Mouse (Mus musculus) liver, adult 2 months (tissue): ENCODE measurements around the gene Suclg1. TPM values are rescaled to one million over a fixed set of nuclear protein-coding genes. Genes with fewer than 3 reads are reported as not detected.
A peak's percentile ranks its signal among the peaks of the same experiment; 100 is the strongest.

Experiments
- DNase-seq: peaks from one replicate; pipeline ENCODE4 v3.0.0-alpha.2; 2011; ENCODE audit warnings: low read depth, low spot score; ENCODE audit errors: extremely low read depth
- H3K27ac ChIP-seq: fragments of 200-500 bp; replicated peaks from 2 replicates; pipeline ENCODE4 v1.5.1; 2012; ENCODE audit warnings: low read depth, mild to moderate bottlenecking, control low read depth, inconsistent platforms, low read length; ENCODE audit not compliant: insufficient read depth
- H3K27me3 ChIP-seq: fragments of 200-500 bp; 2 replicates; pipeline ENCODE4 v1.6.1; 2012; ENCODE audit warnings: mild to moderate bottlenecking, moderate library complexity, low read length, inconsistent platforms; ENCODE audit not compliant: control insufficient read depth, insufficient read depth
- H3K36me3 ChIP-seq: fragments of 200-500 bp; 2 replicates; pipeline ENCODE4 v1.6.1; 2012; ENCODE audit warnings: low read length, inconsistent platforms; ENCODE audit not compliant: control insufficient read depth, insufficient read depth
- H3K4me1 ChIP-seq: fragments of 200-500 bp; 2 replicates; pipeline ENCODE4 v1.6.1; 2011; ENCODE audit warnings: low read length; ENCODE audit not compliant: control insufficient read depth, insufficient read depth
- H3K4me3 ChIP-seq: fragments of 200-500 bp; 2 replicates; pipeline ENCODE4 v1.5.1; 2011; ENCODE audit warnings: low read depth, mild to moderate bottlenecking, control low read depth, low read length, moderate library complexity; ENCODE audit not compliant: insufficient read depth
- H3K79me2 ChIP-seq: fragments of 200-500 bp; 2 replicates; pipeline ENCODE4 v1.6.1; 2012; ENCODE audit warnings: inconsistent platforms, mild to moderate bottlenecking, low read length, moderate library complexity; ENCODE audit not compliant: control insufficient read depth, insufficient read depth
- H3K9ac ChIP-seq: fragments of 200-500 bp; 2 replicates; pipeline ENCODE4 v1.6.1; 2012; ENCODE audit warnings: low read depth, mild to moderate bottlenecking, control low read depth, inconsistent platforms, low read length
- CTCF ChIP-seq: fragments of 200-500 bp; IDR thresholded peaks from 2 replicates; pipeline ENCODE4 v1.5.1; 2011; ENCODE audit warnings: low read depth, low read length, control low read depth
- POLR2A ChIP-seq: fragments of 200-500 bp; IDR thresholded peaks from 2 replicates; pipeline ENCODE4 v1.6.1; 2011; ENCODE audit warnings: low read length, control low read depth; ENCODE audit not compliant: insufficient read depth; ENCODE audit errors: extremely low read depth
- WGBS: fragments of 180-500 bp; shearing (Covaris S2); methylation state at CpG from one replicate; pipeline ENCODE4 v1.1.7; 2018; 5-methylcytosine and 5-hydroxymethylcytosine counted together
- polyA plus RNA-seq: library from polyadenylated mRNA; depleted of rRNA; stranded (reverse); fragments of >200 nt; gene quantifications from 2 replicates; pipeline ENCODE4 v1.2.3, GENCODE M21; 2012
- total RNA-seq: library from RNA; depleted of rRNA; stranded (reverse); fragments of >200 nt; gene quantifications from 2 replicates; pipeline ENCODE4 v1.2.3, GENCODE M21; 2014

Suclg1 gene
- total and polyA plus RNA-seq, 2 experiments = 140 to 186 TPM

- TF ChIP-seq POLR2A = no peak
- TF ChIP-seq CTCF = no peak
- Histone ChIP-seq H3K79me2 (peaks cover 11% of the 10 kb centered on the region; the same call in 1 of the 2 replicates), H3K4me1 (peaks cover 13% of the 10 kb centered on the region), H3K4me3 (no peak overlapping the region), H3K27me3 (no peaks in the 10 kb centered on the region), H3K36me3 (no peaks in the 10 kb centered on the region), H3K27ac (no peak overlapping the region), H3K9ac (no peak overlapping the region)
- 76% methylated on average over 2 of the region's 2 CpGs for WGBS
- DNase-seq = peak; percentile 14
Observed at GRCm38 (mm10) chr6:73246821-73247220, 1.4 kb upstream of the Suclg1 start.

- DNase-seq = peak; percentile 66
- no peak overlapping the region; the same call in 1 of the 2 replicates for H3K4me3 ChIP-seq
- peaks cover 15% of the 10 kb centered on the region; the same call in 1 of the 2 replicates for H3K79me2 ChIP-seq
- H3K4me1 ChIP-seq = peaks cover 17% of the 10 kb centered on the region
- WGBS = 41% methylated on average over 4 of the region's 4 CpGs
- no peak overlapping the region for H3K9ac ChIP-seq
- no peaks in the 10 kb centered on the region for H3K36me3 ChIP-seq
- no peak for TF ChIP-seq POLR2A
- TF ChIP-seq CTCF = peak; percentile 25
- H3K27me3 ChIP-seq = no peaks in the 10 kb centered on the region
- H3K27ac ChIP-seq = no peak overlapping the region
Observed at GRCm38 (mm10) chr6:73247452-73247851, 730 bp upstream of the Suclg1 start.

GRCm38 (mm10) chr6:73249049-73249422 is 854 bp downstream of the Suclg1 start:
- peak; percentile 78 for DNase-seq
- TF ChIP-seq CTCF (no peak), POLR2A (no peak)
- H3K9ac ChIP-seq = peak overlapping the region; percentile 95
- H3K4me1 ChIP-seq = peaks cover 29% of the 10 kb centered on the region
- under 1% methylated on average over 12 of the region's 12 CpGs for WGBS
- peak overlapping the region; percentile 84 for H3K27ac ChIP-seq
- peak overlapping the region; percentile 91 for H3K4me3 ChIP-seq
- H3K36me3 ChIP-seq = no peaks in the 10 kb centered on the region
- peaks cover 23% of the 10 kb centered on the region; the same call in 1 of the 2 replicates for H3K79me2 ChIP-seq
- no peaks in the 10 kb centered on the region for H3K27me3 ChIP-seq

DNA sequence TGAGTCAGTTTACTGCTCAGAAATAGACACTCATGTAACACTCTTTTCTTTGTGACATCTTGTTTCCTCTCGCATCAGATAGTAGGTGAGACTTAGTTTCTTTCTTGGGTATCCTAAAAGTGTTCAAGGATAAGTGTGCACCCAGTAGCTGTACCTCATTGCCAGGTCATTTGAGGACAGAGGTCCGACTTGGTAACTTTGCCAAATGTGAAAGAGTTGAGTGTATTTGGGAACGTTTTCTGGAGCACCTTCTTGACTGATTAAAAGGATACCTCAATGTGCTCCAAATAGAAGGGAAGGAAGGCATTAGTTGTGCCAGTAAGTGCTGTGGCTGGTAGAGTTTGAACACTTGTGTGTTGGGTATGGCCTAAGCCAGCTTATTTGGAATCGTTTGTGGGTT is 1.7 kb downstream of the Suclg1 start:
- WGBS = 32% methylated on average over 4 of the region's 4 CpGs
- no peaks in the 10 kb centered on the region for H3K36me3 ChIP-seq
- DNase-seq = peak; percentile 51
- H3K4me1 ChIP-seq = peaks cover 36% of the 10 kb centered on the region
- no peaks in the 10 kb centered on the region for H3K27me3 ChIP-seq
- peaks cover 31% of the 10 kb centered on the region for H3K79me2 ChIP-seq
- peak overlapping the region; percentile 91; the same call in 1 of the 2 replicates for H3K4me3 ChIP-seq
- H3K9ac ChIP-seq = no peak overlapping the region
- TF ChIP-seq CTCF = no peak
- no peak for TF ChIP-seq POLR2A
- H3K27ac ChIP-seq = peak overlapping the region; percentile 22

DNA sequence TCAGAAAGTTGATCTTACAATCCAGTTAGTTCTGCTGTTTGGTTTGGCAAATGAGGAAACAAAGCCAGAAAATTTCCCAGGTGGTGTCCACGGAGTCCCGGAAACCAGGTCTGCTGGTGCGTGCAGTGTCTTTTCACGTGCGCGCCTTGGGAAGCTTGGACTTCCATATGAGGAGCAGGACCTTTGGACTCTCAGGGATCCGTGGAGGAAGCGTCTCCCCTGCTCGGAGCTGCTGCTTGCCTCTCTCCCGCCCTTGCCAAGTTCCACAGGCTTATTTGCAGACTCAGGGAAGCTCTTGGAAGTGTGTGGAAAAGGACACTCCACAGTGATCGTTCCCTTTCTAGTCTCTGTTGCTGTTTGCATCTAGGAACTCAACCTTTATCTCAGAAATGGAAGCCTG is 3.2 kb downstream of the Suclg1 start:
- TF ChIP-seq CTCF (no peak), POLR2A (no peak)

GRCm38 (mm10) chr6:73252396-73252795 is 4.2 kb downstream of the Suclg1 start:
- Histone ChIP-seq H3K27ac (peak overlapping the region; percentile 72), H3K4me3 (no peak overlapping the region), H3K27me3 (no peaks in the 10 kb centered on the region), H3K79me2 (peaks cover 44% of the 10 kb centered on the region), H3K9ac (no peak overlapping the region), H3K4me1 (peaks cover 36% of the 10 kb centered on the region), H3K36me3 (peaks cover 10% of the 10 kb centered on the region)
- DNase-seq = peak; percentile 86
- TF ChIP-seq POLR2A = no peak
- TF ChIP-seq CTCF = no peak

More for the DNA sequence above, 3.2 kb downstream of the Suclg1 start:
- WGBS = 26% methylated on average over 11 of the region's 11 CpGs
- peaks cover 2% of the 10 kb centered on the region for H3K36me3 ChIP-seq
- H3K27ac ChIP-seq = peak overlapping the region; percentile 26
- H3K9ac ChIP-seq = no peak overlapping the region; the same call in 1 of the 2 replicates
- peaks cover 36% of the 10 kb centered on the region for H3K79me2 ChIP-seq
- H3K4me1 ChIP-seq = peaks cover 36% of the 10 kb centered on the region
- H3K4me3 ChIP-seq = no peak overlapping the region
- no peaks in the 10 kb centered on the region for H3K27me3 ChIP-seq
- DNase-seq = peak; percentile 64
